Mouse (Mus musculus): Measurements from ENCODE around the gene Mrpl3. TPM values are rescaled to one million over a fixed set of nuclear protein-coding genes. Genes with fewer than 3 reads are reported as not detected.

Mrpl3 gene
- total RNA-seq (2021) = 10 to 100 TPM; 79.4 to 84.8 TPM

- peak; percentile 81 to 85 for DNase-seq (ENCODE audit: low spot score in 2 of 2)
- intact Hi-C loops (cut with DNase I) = loop anchor here (5.0 to 10.0 kb wide), 2 partner anchors 211 to 478 kb away; no protein-coding TSS in a partner anchor
These were observed at the start of gene Mrpl3 for GRCm38 (mm10) chr9:105053147-105053557. Mrpl3 (plus strand) TSS chr9:105053239.

- intact Hi-C loops (cut with DNase I) = no loop called here
- DNase-seq (ENCODE audit: low spot score in 2 of 2) = no peak
These were observed 42.3 kb upstream of the Mrpl3 start for GRCm38 (mm10) chr9:105010721-105011120.

- DNase-seq (ENCODE audit: low spot score in 2 of 2) = no peak
- intact Hi-C loops (cut with DNase I) = no loop called here
These were observed 34.9 kb upstream of the Mrpl3 start for GRCm38 (mm10) chr9:105018186-105018585.

- intact Hi-C loops (cut with DNase I) = no loop called here
- no peak for DNase-seq (ENCODE audit: low spot score in 2 of 2)
These were observed 24.7 kb upstream of the Mrpl3 start for GRCm38 (mm10) chr9:105028311-105028710.

GRCm38 (mm10) chr9:105032572-105032971 lies 20.5 kb upstream of the Mrpl3 start:
- DNase-seq (ENCODE audit: low spot score in 2 of 2) = no peak
- intact Hi-C loops (cut with DNase I) = no loop called here

- intact Hi-C loops (cut with DNase I) = no loop called here
- no peak for DNase-seq (ENCODE audit: low spot score in 2 of 2)
These were observed 19.4 kb upstream of the Mrpl3 start for GRCm38 (mm10) chr9:105033641-105034040.

- DNase-seq (ENCODE audit: low spot score in 2 of 2) = no peak
- intact Hi-C loops (cut with DNase I) = no loop called here
These were observed 15.2 kb upstream of the Mrpl3 start for GRCm38 (mm10) chr9:105037847-105038246.

GRCm38 (mm10) chr9:105046014-105046413 lies 7.0 kb upstream of the Mrpl3 start:
- intact Hi-C loops (cut with DNase I) = no loop called here
- no peak for DNase-seq (ENCODE audit: low spot score in 2 of 2)

- peak; percentile 49 to 65 for DNase-seq (ENCODE audit: low spot score in 2 of 2)
- intact Hi-C loops (cut with DNase I) = no loop called here
These were observed 4.7 kb upstream of the Mrpl3 start for GRCm38 (mm10) chr9:105048351-105048750.

- no peak for DNase-seq (ENCODE audit: low spot score in 2 of 2)
- intact Hi-C loops (cut with DNase I) = loop anchor here (5.0 to 10.0 kb wide), 2 partner anchors 207 to 475 kb away; no protein-coding TSS in a partner anchor
These were observed 3.4 kb upstream of the Mrpl3 start for GRCm38 (mm10) chr9:105049636-105050035.

GRCm38 (mm10) chr9:105050257-105050656 lies 2.8 kb upstream of the Mrpl3 start:
- intact Hi-C loops (cut with DNase I) = loop anchor here (5.0 to 10.0 kb wide), 2 partner anchors 208 to 475 kb away; no protein-coding TSS in a partner anchor
- no peak for DNase-seq (ENCODE audit: low spot score in 2 of 2)

- intact Hi-C loops (cut with DNase I) = loop anchor here (5.0 to 10.0 kb wide), 2 partner anchors 212 to 479 kb away; no protein-coding TSS in a partner anchor
- no peak for DNase-seq (ENCODE audit: low spot score in 2 of 2)
These were observed 773 bp downstream of the Mrpl3 start for GRCm38 (mm10) chr9:105053812-105054211.

- no peak for DNase-seq (ENCODE audit: low spot score in 2 of 2)
- intact Hi-C loops (cut with DNase I) = no loop called here
These were observed 16.1 kb downstream of the Mrpl3 start for GRCm38 (mm10) chr9:105069106-105069505.

- no peak for DNase-seq (ENCODE audit: low spot score in 2 of 2)
- intact Hi-C loops (cut with DNase I) = no loop called here
These were observed 20.1 kb downstream of the Mrpl3 start for GRCm38 (mm10) chr9:105072991-105073748.

- DNase-seq (ENCODE audit: low spot score in 2 of 2) = no peak
- intact Hi-C loops (cut with DNase I) = no loop called here
These were observed 21.8 kb downstream of the Mrpl3 start for GRCm38 (mm10) chr9:105074851-105075250.

- no peak for DNase-seq (ENCODE audit: low spot score in 2 of 2)
- intact Hi-C loops (cut with DNase I) = no loop called here
These were observed 23.9 kb downstream of the Mrpl3 start for GRCm38 (mm10) chr9:105076756-105077424.

- no peak for DNase-seq (ENCODE audit: low spot score in 2 of 2)
- intact Hi-C loops (cut with DNase I) = no loop called here
These were observed 25.4 kb downstream of the Mrpl3 start for GRCm38 (mm10) chr9:105078460-105078859.

- DNase-seq (ENCODE audit: low spot score in 2 of 2) = no peak
- intact Hi-C loops (cut with DNase I) = no loop called here
These were observed 27.2 kb downstream of the Mrpl3 start for GRCm38 (mm10) chr9:105080246-105080645.

- intact Hi-C loops (cut with DNase I) = no loop called here
- no peak for DNase-seq (ENCODE audit: low spot score in 2 of 2)
These were observed 48.0 kb downstream of the Mrpl3 start for GRCm38 (mm10) chr9:105100807-105101570.

GRCm38 (mm10) chr9:105101911-105102310 lies 48.9 kb downstream of the Mrpl3 start:
- peak; percentile 32 to 38 for DNase-seq (ENCODE audit: low spot score in 2 of 2)
- intact Hi-C loops (cut with DNase I) = no loop called here
